Mouse (Mus musculus) liver, embryonic 16.5 days (tissue): ENCODE results near the gene Farsb. TPM values are rescaled to one million over a fixed set of nuclear protein-coding genes. Genes with fewer than 3 reads are reported as not detected.
A peak's percentile ranks its signal among the peaks of the same experiment; 100 is the strongest.

Experiments used
- ATAC-seq: fragments of 200-750 bp; cut with Nextera tagmentation; 2 replicates; pipeline ENCODE4 v1.8.0; 2017; ENCODE audit warnings: low read depth, mild to moderate bottlenecking, moderate number of reproducible peaks, moderate library complexity
- H3K27ac ChIP-seq: fragments of 300-500 bp; sonication (generic); 2 replicates; pipeline ENCODE4 v1.5.1; 2014; ENCODE audit warnings: mild to moderate bottlenecking, low read length
- H3K27me3 ChIP-seq: fragments of 300-500 bp; sonication (generic); 2 replicates; pipeline ENCODE4 v1.6.1; 2014; ENCODE audit warnings: low read depth, low read length, mixed read lengths; ENCODE audit not compliant: control insufficient read depth, insufficient read depth
- H3K36me3 ChIP-seq: fragments of 300-500 bp; sonication (generic); 2 replicates; pipeline ENCODE4 v1.6.1; 2014; ENCODE audit warnings: mild to moderate bottlenecking; ENCODE audit not compliant: control insufficient read depth, insufficient read depth
- H3K4me1 ChIP-seq: fragments of 300-500 bp; sonication (generic); 2 replicates; pipeline ENCODE4 v1.6.1; 2014; ENCODE audit warnings: low read depth, low read length, mixed read lengths; ENCODE audit not compliant: control insufficient read depth
- H3K4me2 ChIP-seq: fragments of 300-500 bp; sonication (generic); 2 replicates; pipeline ENCODE4 v1.6.1; 2014; ENCODE audit warnings: low read depth, low read length, mixed read lengths
- H3K4me3 ChIP-seq: fragments of 300-500 bp; sonication (generic); 2 replicates; pipeline ENCODE4 v1.5.1; 2014; ENCODE audit warnings: low read depth, mild to moderate bottlenecking, low read length
- H3K9ac ChIP-seq: fragments of 300-500 bp; sonication (generic); 2 replicates; pipeline ENCODE4 v1.6.1; 2014; ENCODE audit warnings: low read depth, low read length
- H3K9me3 ChIP-seq: fragments of 300-500 bp; sonication (generic); replicated peaks from 2 replicates; pipeline ENCODE4 v1.6.1; 2016; ENCODE audit warnings: low read length; ENCODE audit not compliant: control insufficient read depth
- WGBS: fragments of 180-500 bp; shearing (Covaris S2); extraction: QIAGEN DNeasy Blood & Tissue Kit; methylation state at CpG from one replicate; pipeline ENCODE4 v1.1.7; 2014; ENCODE audit not compliant: insufficient replicate concordance; 5-methylcytosine and 5-hydroxymethylcytosine counted together
- polyA plus RNA-seq: library from polyadenylated mRNA; unstranded; fragments of >200 nt; fragmentation: Nextera tagmentation; extraction: Ambion mirVana; gene quantifications from 2 replicates; pipeline ENCODE4 v1.2.1, GENCODE M21; 2015

The Farsb gene
- polyA plus RNA-seq, 1 experiment from 2014 or later: 79.1 TPM

DNA sequence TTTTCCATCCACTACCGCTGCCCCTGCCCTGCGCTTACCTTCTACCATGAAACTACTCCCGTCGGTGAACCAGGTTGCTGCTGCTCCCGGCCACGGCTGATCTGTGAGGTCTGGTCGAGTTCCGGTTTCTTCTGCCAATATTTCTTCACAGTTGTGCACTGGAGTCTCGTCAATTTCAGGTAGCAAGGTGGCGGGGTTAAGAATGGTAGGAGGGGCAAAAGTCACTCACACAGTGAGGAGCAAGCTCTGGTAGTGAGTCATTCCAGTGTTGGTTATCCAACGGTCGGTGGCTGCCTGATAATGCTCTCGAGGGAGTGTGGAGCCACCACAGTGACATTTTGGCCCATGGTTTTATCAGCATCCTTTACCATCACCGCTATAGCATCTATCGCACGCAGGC, 12.3 kb upstream of the Farsb start:
- Histone ChIP-seq H3K4me2 (no peak overlapping the region), H3K9me3 (no peaks in the 10 kb centered on the region; the same call in 1 of the 2 replicates), H3K4me1 (no peaks in the 10 kb centered on the region), H3K9ac (no peak overlapping the region), H3K27me3 (no peaks in the 10 kb centered on the region), H3K36me3 (no peaks in the 10 kb centered on the region), H3K4me3 (no peak overlapping the region), H3K27ac (no peak overlapping the region)
- WGBS: 75% methylated on average over 16 of the region's 16 CpGs
- no peak for ATAC-seq

GRCm38 (mm10) chr1:78490143-78490542, 1.4 kb upstream of the Farsb start:
- H3K4me3 ChIP-seq: no peak overlapping the region
- H3K9ac ChIP-seq: no peak overlapping the region; the same call in 1 of the 2 replicates
- 67% methylated on average over 1 of the region's 1 CpGs for WGBS
- H3K36me3 ChIP-seq: no peaks in the 10 kb centered on the region
- H3K4me1 ChIP-seq: peaks cover 22% of the 10 kb centered on the region
- no peaks in the 10 kb centered on the region for H3K9me3 ChIP-seq
- no peaks in the 10 kb centered on the region for H3K27me3 ChIP-seq
- H3K27ac ChIP-seq: no peak overlapping the region
- no peak overlapping the region for H3K4me2 ChIP-seq
- no peak for ATAC-seq

DNA sequence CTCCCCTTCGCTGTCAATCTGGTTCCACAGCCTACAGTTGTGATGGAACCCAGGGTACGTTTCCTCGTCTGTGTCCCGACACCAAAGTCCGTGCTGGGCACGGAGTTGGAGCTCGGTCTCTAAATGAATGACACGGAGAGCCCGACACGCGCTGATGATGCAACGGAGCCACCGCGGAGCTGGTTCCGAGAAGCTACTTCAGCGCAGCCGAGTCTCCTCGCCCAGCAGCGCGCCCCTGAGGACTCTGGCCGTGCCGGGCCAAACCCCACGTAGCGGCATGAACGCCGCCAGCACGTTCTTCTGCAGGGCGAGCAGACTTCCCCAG, 308 bp downstream of the Farsb start:
- Histone ChIP-seq H3K4me2 (peak overlapping the region; percentile 83), H3K9ac (peak overlapping the region; percentile 89), H3K4me1 (peaks cover 22% of the 10 kb centered on the region), H3K9me3 (no peaks in the 10 kb centered on the region), H3K27ac (peak overlapping the region; percentile 82), H3K36me3 (no peaks in the 10 kb centered on the region), H3K4me3 (peak overlapping the region; percentile 95), H3K27me3 (no peaks in the 10 kb centered on the region)
- ATAC-seq: no peak
- under 1% methylated on average over 28 of the region's 28 CpGs for WGBS

GRCm38 (mm10) chr1:78484361-78484760, 4.3 kb downstream of the Farsb start:
- H3K4me1 ChIP-seq: peaks cover 16% of the 10 kb centered on the region
- 63% methylated on average over 2 of the region's 2 CpGs for WGBS

DNA sequence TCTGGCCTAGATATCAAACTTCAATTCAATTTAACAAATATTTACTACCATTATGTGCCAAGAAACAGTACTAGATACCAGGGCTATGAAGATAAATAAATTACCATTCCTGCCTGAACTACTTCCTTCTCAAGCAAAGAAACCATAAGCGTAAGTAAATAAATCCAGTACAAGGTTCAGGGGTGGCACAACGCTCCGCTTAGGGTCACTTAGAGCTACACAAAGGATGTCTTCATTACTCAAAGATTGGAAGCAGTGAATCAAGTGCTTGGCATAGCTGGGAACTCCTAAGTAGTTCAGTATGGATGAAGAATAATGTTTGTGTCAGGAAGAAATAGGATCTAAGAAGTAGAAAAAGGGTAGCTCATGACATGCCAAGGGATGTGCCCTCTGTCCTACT, 5.3 kb downstream of the Farsb start:
- H3K4me1 ChIP-seq: peaks cover 15% of the 10 kb centered on the region
- H3K4me2 ChIP-seq: no peak overlapping the region
- 87% methylated on average over 3 of the region's 3 CpGs for WGBS
- no peak for ATAC-seq
- H3K27ac ChIP-seq: no peak overlapping the region
- H3K9ac ChIP-seq: no peak overlapping the region
- no peak overlapping the region for H3K4me3 ChIP-seq
- H3K36me3 ChIP-seq: peaks cover 4% of the 10 kb centered on the region; the same call in 1 of the 2 replicates
- no peaks in the 10 kb centered on the region for H3K9me3 ChIP-seq
- no peaks in the 10 kb centered on the region for H3K27me3 ChIP-seq

More at GRCm38 (mm10) chr1:78484361-78484760, 4.3 kb downstream of the Farsb start:
- Histone ChIP-seq H3K9ac (no peak overlapping the region), H3K36me3 (peaks cover 4% of the 10 kb centered on the region; the same call in 1 of the 2 replicates), H3K9me3 (no peaks in the 10 kb centered on the region), H3K4me3 (no peak overlapping the region), H3K27me3 (no peaks in the 10 kb centered on the region), H3K27ac (no peak overlapping the region), H3K4me2 (no peak overlapping the region)
- no peak for ATAC-seq

GRCm38 (mm10) chr1:78472441-78472840, 16.3 kb downstream of the Farsb start:
- Histone ChIP-seq H3K4me1 (no peaks in the 10 kb centered on the region), H3K36me3 (peaks cover 30% of the 10 kb centered on the region), H3K9me3 (no peaks in the 10 kb centered on the region), H3K9ac (no peak overlapping the region), H3K27me3 (no peaks in the 10 kb centered on the region), H3K4me3 (no peak overlapping the region), H3K4me2 (no peak overlapping the region), H3K27ac (no peak overlapping the region)
- ATAC-seq: no peak
- WGBS: 76% methylated on average over 5 of the region's 5 CpGs

DNA sequence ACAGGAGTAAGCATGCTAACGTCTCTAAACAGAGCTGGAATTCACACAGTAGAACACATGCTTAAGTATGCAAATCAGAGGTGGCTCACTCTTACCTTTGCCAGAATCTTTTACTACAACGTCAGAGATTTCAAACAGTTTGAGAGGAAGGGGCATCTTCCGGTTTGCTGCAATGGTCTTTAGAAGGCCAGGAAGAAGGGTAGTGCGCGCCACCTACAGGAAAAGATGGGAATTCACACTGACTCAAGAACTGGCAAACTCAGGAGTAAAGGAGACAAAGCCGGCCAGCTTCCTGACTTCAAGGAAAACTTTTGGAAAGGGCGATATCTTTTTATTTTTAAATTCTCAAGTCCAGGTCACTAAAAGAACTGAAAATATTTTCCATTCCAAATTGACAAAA, 34.0 kb downstream of the Farsb start:
- Histone ChIP-seq H3K9me3 (no peaks in the 10 kb centered on the region), H3K4me1 (no peaks in the 10 kb centered on the region), H3K27ac (no peak overlapping the region), H3K36me3 (peaks cover 19% of the 10 kb centered on the region), H3K27me3 (no peaks in the 10 kb centered on the region), H3K9ac (no peak overlapping the region), H3K4me2 (no peak overlapping the region), H3K4me3 (no peak overlapping the region)
- 43% methylated on average over 7 of the region's 7 CpGs for WGBS
- ATAC-seq: no peak

DNA sequence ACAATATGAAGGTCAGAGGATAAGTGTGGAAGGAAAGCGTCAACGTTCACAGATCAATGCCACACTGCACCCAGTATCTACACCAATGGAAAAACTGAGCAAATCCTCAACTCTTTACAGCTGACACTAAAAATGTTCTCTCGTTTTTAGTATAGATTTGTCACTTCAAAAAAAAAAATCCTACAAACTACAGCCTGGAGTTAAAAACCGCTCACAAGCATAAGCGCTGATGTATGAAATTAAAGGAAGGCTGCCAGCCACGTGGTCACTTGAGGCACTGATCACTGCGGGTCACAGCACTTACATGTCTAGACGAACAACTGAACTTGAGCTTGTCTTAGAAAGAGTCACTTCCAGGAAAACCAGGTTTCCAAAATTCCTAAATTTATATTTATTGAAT, 34.8 kb downstream of the Farsb start:
- ATAC-seq: no peak
- H3K36me3 ChIP-seq: peaks cover 19% of the 10 kb centered on the region

GRCm38 (mm10) chr1:78452544-78452943, 36.2 kb downstream of the Farsb start:
- Histone ChIP-seq H3K27me3 (no peaks in the 10 kb centered on the region), H3K9me3 (no peaks in the 10 kb centered on the region), H3K4me2 (no peak overlapping the region), H3K27ac (no peak overlapping the region), H3K9ac (no peak overlapping the region), H3K4me1 (no peaks in the 10 kb centered on the region), H3K36me3 (peaks cover 16% of the 10 kb centered on the region), H3K4me3 (no peak overlapping the region)
- ATAC-seq: no peak
- WGBS: 83% methylated on average over 6 of the region's 6 CpGs

More for the DNA sequence above, 34.8 kb downstream of the Farsb start:
- Histone ChIP-seq H3K4me2 (no peak overlapping the region), H3K27me3 (no peaks in the 10 kb centered on the region), H3K9me3 (no peaks in the 10 kb centered on the region), H3K9ac (no peak overlapping the region), H3K27ac (no peak overlapping the region), H3K4me3 (no peak overlapping the region), H3K4me1 (no peaks in the 10 kb centered on the region)
- 86% methylated on average over 8 of the region's 8 CpGs for WGBS
